Mouse (Mus musculus) brain, embryonic 14.5 days (tissue): Measurements from ENCODE around the gene Tenm3. TPM values are rescaled to one million over a fixed set of nuclear protein-coding genes. Genes with fewer than 3 reads are reported as not detected.
A peak's percentile ranks its signal among the peaks of the same experiment; 100 is the strongest.

Experiments
- DNase-seq: peaks from one replicate; pipeline ENCODE4 v3.0.0-alpha.2; 2011; ENCODE audit warnings: low read depth
- CTCF ChIP-seq: fragments of 200-500 bp; IDR thresholded peaks from 2 replicates; pipeline ENCODE4 v1.5.1; 2012; ENCODE audit warnings: inconsistent platforms, mild to moderate bottlenecking, moderate library complexity, borderline replicate concordance; ENCODE audit not compliant: insufficient read depth, insufficient read length; ENCODE audit errors: extremely low read depth
- POLR2A ChIP-seq: fragments of 200-500 bp; IDR thresholded peaks from 2 replicates; pipeline ENCODE4 v1.6.1; 2012; ENCODE audit warnings: mild to moderate bottlenecking, inconsistent platforms, borderline replicate concordance; ENCODE audit not compliant: poor library complexity, insufficient read depth, insufficient read length, severe bottlenecking; ENCODE audit errors: extremely low read depth
- polyA plus RNA-seq: library from polyadenylated mRNA; depleted of rRNA; stranded (reverse); fragments of >200 nt; gene quantifications from 2 replicates; pipeline ENCODE4 v1.2.3, GENCODE M21; 2012

Tenm3 gene
- polyA plus RNA-seq, 1 experiment = 50.8 TPM

GRCm38 (mm10) chr8:48671318-48671717, 172.4 kb downstream of the Tenm3 start:
- DNase-seq = peak; percentile 45
- TF ChIP-seq POLR2A = no peak
- no peak for TF ChIP-seq CTCF

- no peak for DNase-seq
- TF ChIP-seq CTCF (no peak), POLR2A (no peak)
These were observed 172.9 kb downstream of the Tenm3 start for GRCm38 (mm10) chr8:48670895-48671294.

- no peak for TF ChIP-seq POLR2A
- no peak for TF ChIP-seq CTCF
- DNase-seq = no peak
These were observed 173.4 kb downstream of the Tenm3 start for GRCm38 (mm10) chr8:48670387-48670786.

GRCm38 (mm10) chr8:48665193-48665592, 178.6 kb downstream of the Tenm3 start:
- TF ChIP-seq CTCF (no peak), POLR2A (no peak)
- DNase-seq = peak; percentile 89

GRCm38 (mm10) chr8:48659226-48659625, 184.5 kb downstream of the Tenm3 start:
- no peak for DNase-seq
- no peak for TF ChIP-seq POLR2A
- no peak for TF ChIP-seq CTCF

GRCm38 (mm10) chr8:48655381-48656043, 188.2 kb downstream of the Tenm3 start:
- DNase-seq = no peak
- TF ChIP-seq POLR2A (no peak), CTCF (no peak)

- TF ChIP-seq POLR2A (no peak), CTCF (no peak)
- DNase-seq = no peak
These were observed 193.9 kb downstream of the Tenm3 start for GRCm38 (mm10) chr8:48649845-48650244.

GRCm38 (mm10) chr8:48649415-48649814, 194.3 kb downstream of the Tenm3 start:
- TF ChIP-seq CTCF (no peak), POLR2A (no peak)
- DNase-seq = no peak

- TF ChIP-seq POLR2A = no peak
- no peak for TF ChIP-seq CTCF
- no peak for DNase-seq
These were observed 197.6 kb downstream of the Tenm3 start for GRCm38 (mm10) chr8:48646110-48646509.

GRCm38 (mm10) chr8:48638129-48638528, 205.6 kb downstream of the Tenm3 start:
- no peak for TF ChIP-seq CTCF
- TF ChIP-seq POLR2A = no peak
- no peak for DNase-seq

- TF ChIP-seq POLR2A = no peak
- no peak for TF ChIP-seq CTCF
- DNase-seq = no peak
These were observed 206.8 kb downstream of the Tenm3 start for GRCm38 (mm10) chr8:48636979-48637378.

- no peak for TF ChIP-seq CTCF
- TF ChIP-seq POLR2A = no peak
- DNase-seq = no peak
These were observed 207.9 kb downstream of the Tenm3 start for GRCm38 (mm10) chr8:48635815-48636214.
